Mouse (Mus musculus) heart, postnatal 4 days (tissue): ENCODE data around the gene Gramd1b. TPM values are rescaled to one million over a fixed set of nuclear protein-coding genes. Genes with fewer than 3 reads are reported as not detected.

Experiments used
- DNase-seq: peaks from one replicate; pipeline ENCODE4 v3.0.0; 2021
- total RNA-seq, 2 experiments: library from RNA; stranded (reverse); gene quantifications; 2 replicates each; pipeline ENCODE4 v1.2.3; 2021

Gramd1b gene
- total RNA-seq, 2 experiments from 2014 or later = 11.7 to 12.9 TPM

DNA sequence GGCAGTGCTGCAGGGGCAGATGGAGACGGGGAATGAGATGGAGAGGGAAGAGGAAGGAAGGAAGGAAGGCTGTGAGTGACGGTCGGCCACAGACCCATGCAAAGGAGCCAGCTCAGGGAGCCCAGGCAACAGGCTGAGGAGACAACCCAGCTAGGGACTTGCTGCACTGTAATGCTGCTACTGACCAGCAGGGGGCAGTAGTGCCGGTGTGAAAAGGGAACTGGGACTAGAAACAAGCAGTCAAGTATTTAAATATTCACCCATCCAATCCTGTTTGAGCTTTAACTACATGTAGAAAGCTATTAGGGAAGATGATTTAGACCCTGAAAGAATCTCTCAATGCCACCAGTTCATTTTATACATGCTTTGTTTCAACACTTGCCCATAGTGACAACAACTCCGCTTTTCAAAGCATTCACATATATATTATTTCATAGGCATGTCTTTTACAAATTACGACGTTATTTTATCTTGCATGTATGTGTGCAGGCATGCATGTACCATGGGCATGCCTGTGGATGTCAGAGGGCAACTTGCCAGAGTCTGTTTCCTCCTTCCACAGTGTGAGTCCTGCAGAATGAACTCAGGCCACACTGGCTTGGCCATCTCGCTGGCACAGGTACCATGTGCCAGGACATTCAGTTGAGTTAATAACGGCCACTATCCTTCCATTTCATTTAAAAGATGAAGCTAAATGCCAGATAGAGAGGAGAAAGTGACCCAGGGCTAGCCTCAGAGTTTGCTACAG lies 197.4 kb downstream of the Gramd1b start:
- peak; percentile 85 for DNase-seq

DNA sequence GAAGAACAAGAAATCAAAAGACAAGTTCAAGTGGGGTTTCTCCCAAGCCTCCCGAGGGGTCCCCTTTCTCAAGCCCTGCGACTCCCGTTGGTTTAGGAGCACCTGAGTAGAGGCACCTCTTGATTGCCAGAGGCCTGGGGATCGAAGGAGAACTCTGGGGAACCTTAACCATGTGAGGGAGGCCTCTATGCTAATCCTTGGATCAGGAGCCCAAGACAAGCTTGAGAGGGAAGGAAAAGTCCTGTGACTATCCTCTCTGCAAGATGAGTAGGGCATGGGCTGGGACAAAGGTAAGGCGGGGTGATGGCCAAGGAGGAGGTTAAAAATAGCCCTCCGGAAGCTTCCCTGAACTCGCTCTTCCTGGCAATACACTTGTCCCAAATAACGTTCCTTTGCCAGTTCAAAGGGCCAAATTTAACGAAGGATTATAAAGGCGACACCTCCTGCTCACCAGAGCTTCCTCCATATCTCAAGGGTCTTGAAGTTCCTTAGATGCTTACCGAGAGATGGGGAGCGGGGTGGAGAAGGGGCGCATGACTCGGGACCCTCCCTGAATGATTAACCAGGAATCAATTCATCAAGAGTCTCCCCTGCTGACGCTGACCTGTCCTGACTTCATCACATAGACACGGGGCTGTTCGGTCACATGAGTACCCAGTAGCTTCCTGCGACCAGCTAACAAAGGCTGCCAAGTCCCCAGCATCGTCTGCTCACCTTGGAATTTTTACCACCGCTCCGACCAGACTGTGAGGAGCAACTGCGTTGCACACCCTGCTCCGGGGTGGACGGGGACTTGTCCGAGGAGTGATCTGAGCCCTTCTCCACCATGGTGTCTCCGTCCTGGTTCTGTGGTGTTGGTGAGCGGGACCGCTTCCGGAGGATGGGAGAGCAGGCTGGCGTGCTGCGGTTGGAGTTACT lies 198.2 kb downstream of the Gramd1b start:
- no peak for DNase-seq

DNA sequence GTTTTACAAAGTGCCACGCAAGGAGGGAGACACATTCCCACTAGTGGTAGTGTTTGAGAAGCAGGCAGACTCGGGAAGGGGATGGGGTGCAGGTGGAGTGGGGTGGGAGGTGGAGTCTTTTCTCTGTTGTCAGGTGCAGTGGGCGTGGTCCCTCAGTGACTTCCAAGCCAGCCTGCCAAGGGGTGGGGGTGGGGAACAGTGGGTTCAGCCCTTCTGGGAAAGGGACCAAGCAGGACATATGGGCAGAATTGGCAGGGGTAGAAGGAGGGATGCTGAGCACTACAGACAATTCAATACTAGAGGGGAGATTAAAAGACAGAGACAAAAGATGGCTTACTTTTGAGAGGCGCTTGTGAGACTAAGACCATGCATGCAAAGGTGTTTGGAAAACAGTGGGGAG lies 198.9 kb downstream of the Gramd1b start:
- no peak for DNase-seq

DNA sequence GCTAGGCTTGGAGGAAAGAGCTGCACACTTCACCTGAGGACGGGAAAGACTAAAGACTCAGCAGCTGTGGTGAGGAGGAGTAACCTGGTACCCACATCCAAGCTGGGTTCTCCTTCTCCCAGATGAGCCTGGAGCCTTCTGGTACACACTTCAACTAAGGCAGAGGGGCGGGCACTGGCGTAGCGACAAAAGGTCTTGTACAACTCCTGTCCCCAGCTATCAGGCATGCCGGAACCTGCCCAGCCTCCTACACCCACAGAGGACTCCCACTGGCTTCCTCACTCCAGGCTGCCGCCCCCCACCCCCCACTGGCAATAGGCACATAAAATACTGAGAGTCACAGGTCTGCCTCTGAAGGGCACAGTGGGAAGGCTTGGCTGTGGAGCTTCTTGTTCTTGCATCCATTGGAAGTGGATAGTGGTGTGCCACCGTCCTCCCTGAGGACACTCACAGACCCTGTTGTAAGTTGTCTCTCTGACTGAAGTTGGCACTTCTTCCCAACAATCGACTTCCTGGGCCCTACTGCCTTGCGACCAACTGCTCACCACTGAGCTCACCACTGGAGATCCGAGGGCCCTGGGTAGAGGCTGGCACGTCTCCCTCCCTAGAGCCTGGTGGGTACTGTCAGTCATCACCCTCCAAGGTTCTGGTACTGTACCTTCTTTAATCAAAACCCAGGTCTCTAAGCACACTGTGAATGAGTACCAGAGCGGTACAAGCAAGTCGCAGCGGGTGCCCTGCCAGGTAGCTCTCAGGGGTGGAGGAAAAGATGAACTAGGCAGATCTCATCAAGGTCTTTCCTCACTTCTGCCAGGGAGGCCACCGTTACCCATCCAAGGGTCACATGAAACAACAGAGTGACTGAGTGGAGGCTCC lies 199.5 kb downstream of the Gramd1b start:
- DNase-seq = no peak

DNA sequence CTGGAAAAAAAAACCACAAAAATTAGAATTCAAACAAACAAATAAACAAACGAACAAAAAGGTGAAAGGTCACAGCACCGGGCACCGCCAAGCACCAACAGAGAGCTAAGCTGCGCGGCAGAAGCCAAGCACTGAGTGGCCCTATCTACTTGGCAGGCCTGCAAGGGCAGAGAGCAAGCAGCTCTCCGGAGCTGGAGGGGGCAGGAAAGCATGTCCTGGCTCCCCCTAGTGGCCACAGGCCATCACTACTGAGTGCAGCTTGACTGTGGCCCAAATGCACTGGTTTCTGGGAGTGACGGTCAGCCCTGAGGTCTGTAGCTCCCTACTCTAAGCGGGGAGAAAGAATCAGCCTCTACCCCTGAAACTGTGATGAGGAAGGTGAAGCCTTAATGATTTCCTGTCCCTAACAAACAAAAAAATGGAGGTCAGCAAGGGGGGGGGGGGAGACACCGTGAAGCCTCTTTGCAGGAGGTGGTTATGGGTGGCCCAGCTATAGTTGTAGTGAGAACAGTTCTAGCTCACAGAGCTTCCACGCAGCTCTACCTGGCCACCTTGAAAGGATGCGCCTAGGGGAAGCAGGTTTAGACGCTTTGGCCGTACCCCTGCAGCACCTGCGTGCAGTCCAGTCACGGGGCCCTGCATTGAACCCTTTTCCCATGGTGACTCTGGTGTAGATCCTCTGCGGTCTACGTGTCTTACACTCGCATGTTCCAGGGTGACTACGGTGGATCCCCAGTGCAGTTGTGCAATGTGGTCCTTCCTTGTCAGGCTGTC lies 200.4 kb downstream of the Gramd1b start:
- DNase-seq = peak; percentile 95

DNA sequence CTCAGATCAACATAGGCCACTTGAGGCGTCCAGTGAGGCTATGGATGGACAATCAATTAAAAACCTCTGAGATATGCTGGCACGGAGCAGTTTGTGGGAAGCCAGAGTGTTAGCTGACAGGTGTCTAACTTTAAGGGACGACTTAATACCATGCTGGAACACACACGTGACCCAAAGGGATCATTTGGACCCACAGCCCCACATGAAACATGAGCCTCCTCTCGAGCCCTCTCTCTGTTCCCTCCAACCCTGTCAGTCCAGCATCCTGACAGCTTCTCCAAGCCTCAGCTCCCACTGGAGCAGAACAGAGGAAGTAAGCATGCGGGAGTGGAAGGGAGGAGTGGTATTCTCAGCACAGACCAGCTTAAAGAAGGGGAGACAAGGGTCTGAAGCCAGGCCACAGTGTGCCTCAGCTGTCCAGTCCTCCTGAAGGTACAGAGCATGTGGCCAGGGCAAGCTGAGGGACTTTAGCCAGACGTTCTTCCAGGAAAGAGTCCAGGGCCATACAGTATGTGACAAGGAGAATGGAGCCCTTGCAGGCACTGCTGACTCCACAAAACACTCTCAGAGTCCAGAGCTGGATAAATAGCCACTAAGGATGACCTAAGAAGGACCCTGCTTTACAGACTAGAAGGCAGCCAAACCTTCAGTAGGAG lies 204.8 kb downstream of the Gramd1b start:
- no peak for DNase-seq

DNA sequence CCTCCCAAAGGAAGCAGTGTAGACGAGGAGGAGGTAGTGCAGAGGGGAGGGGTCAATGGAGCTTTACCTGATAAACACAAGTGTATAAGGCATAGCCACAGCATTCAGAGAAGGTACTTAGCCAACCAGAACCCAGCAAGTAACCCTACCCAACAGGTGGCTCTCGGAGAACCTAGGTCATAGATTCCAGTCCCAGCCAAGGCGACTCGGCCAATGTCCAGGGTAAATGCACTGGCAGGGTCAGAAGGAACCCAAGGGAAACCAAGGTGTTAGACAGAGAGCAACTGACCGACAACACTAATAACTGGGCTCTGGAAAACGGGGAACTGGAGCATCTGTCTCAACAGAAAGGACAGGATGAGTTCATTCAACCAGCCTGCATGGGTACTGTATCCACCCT lies 206.4 kb downstream of the Gramd1b start:
- no peak for DNase-seq

DNA sequence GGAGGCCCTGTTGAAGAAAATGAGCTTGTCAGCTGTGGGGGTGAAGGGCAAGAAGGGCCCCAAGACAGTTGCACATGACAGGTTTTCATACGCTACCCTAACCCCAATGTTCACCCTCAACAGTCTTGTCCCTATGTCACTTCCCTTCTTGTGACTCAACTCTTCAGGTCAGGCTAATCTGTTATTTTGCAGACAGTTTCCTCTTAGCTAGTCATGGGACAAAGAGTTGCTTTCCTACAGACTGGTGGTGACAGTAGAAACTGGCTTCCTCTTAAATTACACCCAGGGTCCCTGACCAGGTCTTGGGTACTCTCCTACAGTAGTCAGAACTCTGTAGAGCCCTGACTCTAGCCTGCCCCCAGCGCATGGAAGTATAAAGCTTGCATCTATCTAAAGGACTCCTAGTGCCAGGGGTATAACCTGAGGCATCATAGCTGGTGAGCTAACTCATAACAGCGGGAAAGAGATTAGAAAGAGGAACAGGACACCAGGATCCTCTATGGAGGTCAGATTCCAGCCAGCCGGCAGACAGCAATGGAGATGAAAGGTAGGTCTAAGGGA lies 206.9 kb downstream of the Gramd1b start:
- DNase-seq = no peak

DNA sequence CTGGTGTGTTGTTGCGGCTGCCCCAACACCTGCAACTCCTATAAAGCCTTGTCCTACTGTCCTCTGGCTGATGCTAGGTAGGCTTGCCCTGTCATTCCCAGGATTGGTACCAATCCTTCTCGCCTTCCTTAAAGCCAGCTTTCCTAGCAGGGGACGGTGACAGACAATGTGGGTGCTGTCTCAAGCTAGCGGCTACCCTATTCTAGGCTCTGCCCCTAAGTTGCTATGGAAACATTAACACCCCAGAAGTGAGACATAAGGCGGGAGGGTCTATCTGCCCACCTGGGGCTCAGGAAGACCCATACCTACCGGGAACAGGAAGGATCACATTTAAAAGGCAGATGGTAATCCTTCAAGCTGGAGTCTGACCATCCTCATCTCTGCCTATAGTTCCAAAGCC lies 207.4 kb downstream of the Gramd1b start:
- DNase-seq = no peak

DNA sequence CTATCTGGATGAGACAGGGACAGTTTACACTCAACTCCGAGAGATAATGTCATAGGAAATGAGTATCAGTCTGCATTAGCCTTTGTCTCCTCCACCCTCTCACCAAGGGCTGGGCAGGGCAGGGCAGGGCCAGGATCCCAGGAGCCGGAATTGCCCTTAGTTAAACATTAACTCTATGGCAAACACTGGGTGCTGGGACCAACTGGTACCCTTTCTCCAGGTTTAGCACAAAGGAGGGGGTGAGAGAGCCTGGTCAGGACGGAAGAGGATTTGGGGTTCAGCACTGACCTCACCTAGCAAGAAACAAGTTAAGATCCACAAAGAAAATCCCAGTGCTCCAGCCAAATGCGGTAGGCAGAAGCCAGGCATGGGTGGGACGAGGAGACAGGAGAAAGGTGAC lies 208.0 kb downstream of the Gramd1b start:
- DNase-seq = no peak

DNA sequence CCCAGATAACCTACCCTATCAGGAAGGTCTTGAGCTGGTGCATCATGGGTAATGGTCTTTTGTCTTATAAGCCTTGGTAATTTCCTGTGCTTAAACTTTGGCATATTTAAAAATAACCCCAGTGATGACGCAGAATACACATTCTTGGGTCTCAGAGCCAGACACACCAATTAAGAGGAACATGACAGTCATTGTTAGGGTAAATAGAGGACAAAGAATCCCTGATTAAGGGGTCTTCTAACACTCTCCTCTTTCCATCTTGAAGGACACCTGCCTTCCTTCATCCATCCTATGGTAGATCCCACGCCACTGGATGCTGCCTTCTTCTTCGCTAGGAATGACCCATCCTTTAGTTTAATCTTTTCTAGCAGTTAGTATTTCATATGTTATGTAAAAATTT lies 208.8 kb downstream of the Gramd1b start:
- DNase-seq = no peak

DNA sequence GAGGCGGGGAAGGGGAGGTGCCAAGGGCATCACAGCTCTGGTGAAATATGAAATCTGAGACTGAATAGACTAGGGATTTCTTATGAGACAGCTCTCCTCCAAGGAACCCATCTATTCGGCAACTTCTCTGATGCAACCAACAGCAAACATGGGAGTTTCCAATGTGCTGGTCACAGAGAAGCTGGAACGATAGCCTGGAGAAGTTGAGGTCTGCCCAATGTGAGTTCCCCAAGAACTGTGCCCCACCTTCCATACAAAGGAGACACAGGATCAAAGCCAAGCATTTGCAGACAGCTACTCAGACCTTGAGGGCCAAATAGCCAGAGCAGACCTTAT lies 209.5 kb downstream of the Gramd1b start:
- DNase-seq = no peak

DNA sequence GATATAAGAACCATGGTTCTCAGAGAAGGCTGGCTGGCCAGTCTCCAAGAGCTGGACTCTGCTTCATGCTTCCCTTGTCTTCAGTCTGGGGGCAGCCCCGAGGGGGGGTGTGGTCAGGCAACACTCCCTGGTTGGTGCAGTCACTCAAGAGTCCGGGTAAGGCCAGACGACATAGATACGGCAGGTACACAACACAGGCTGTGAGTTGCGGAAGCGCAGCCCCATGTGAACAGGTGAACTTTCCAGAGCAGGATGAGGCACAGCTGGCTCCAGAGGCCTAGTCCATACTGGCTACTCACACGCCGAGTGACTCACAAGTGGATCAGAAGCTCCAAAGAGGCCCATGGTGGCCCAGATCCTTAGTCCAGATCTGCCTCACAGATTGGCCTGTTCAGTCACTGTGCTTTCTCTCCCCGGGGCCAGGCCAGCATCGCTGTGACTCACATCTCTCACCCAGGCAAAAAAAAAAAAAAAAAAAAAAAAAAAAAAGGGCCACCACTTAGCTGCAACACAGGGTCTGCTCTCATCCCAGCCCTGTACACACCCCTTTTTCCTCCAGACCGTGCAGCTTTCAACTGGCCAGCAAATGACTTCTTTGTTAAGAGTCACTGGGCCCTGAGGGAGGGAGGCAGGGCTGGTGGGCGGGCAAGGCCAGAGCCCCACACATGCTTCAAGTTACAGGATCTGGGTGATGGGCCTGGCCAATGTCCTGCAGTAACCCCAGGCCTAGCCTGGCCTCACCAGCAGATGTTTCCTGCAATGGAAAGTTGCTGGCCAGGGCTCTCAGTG lies 210.1 kb downstream of the Gramd1b start:
- DNase-seq = peak; percentile 85

DNA sequence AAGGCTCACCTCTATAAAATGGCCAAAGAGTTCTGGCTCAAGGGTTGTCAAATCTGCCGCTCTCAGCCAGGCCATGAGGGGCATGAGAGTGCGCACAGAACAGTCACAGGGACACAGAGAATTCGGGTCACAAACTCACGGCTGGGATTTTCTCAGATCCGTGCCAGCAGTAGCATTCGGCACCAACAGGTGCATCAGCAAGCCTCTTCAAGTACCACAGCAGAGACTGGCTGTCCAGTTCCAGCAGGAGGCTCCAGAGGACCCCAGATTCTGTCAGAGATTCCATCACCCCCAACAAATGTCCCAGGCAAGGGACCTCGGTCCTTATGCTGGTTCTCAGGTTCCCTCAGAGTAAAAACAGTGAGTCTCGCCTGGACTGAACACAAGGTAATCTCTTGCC lies 210.8 kb downstream of the Gramd1b start:
- no peak for DNase-seq

DNA sequence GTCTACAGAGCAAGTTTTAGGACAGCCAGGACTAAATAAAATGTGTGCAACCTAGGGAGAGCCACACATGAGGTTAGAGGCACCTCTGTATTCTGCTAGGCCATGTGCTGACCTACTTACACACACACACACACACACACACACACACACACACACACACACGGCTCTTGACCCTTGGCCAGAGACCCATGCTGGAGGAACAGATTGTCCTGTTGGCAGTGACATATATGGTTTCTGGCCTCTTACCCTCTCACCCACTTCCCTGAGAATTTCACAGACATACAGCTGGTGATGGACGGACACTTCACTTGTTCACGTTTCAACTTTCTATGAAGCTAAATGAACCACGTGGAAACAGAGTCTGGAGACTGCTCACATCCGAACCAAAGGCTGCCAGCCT lies 212.4 kb downstream of the Gramd1b start:
- no peak for DNase-seq

DNA sequence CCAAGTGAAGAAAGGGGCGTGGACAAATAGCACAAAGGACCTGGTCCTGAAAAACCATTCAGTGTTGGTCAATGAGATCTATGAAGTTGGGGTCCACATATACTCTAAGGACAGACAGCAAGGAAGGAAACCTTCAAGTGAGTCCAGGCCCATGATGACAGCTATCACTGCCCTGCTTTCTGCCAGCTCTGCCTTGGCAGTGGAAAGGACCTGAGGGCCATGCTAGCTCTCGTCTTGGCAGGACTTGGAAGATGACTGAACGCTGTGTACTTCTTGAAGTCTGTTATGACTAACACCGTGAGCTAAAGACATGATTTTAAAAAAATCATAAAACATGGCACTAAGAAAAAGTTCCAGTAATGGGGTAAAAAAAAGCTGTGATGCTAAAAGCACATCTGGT lies 213.4 kb downstream of the Gramd1b start:
- no peak for DNase-seq

DNA sequence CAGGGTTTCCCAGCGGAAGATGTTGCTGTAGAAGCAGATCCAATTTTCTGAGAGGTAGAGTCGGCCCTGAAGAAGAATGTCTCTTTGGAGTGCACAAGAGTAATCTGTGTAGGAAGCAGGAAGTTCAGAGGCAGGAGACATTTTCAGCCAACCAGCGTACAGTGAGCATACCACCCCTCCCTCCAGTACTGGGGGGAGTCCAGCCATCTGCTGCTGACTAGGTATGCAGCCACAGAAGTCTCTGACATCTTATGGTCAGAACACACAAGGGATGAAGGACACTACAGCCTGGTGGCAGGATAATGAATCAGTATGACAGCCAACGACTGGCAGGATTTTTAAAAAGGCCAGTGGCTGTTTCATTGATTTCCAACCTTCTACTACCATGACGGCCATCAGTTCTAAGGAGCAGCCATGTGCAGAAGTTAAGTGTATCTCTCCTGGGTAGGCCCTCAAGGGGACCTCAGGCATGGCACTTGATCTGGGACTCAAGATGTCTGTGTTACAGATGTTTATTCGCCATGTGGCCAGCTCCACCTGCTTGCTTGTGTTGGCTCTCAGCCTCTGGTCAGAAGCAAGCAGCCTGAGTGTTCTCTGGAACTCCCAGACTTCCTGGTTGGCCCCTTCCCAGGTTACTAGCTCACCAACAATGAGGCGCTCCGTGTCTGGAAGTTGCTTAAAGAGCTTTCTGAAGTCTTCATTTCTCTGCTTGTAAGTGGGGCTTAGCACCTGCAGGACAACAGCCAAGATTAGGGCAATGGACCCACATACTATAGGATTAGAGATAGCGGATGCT lies 214.1 kb downstream of the Gramd1b start:
- peak; percentile 50 for DNase-seq

DNA sequence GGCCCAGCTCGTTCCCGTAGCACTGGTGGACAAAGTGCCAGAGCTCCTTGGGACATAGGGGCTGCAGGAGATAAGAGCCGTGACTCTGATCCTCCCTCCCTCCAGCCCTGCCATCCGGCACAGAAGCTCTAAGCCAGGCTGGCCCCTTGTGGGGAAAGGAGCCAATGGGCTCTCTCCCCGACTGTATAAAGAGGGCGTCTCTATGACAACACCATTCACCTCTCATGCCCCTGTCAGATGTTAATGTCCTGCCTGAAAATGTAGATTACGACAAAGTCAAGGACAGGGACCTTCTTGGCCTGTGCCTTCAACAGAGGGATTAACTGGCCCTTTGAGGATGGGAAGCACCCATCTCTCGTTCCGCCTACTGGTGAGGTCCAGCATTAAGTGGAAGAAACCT lies 219.4 kb downstream of the Gramd1b start:
- DNase-seq = no peak

DNA sequence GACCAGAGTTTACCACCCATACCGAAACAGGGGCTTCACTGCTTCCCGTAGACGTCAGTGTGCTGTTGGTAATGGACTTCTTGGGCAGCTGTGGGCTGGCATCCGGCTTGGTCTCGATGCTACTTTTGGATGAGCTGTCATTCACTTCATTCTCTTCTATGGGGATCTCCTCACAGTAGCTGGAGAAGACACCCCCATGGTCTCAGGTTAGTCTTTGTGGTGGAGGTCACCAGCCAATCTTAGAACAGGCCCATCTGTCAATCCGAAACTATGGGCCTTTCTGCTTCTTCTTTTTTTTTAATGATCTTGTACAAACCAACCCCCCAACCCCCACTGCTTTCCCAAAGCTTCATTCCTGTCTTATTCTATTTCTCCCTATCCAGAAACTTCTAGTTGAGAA lies 221.3 kb downstream of the Gramd1b start:
- no peak for DNase-seq

DNA sequence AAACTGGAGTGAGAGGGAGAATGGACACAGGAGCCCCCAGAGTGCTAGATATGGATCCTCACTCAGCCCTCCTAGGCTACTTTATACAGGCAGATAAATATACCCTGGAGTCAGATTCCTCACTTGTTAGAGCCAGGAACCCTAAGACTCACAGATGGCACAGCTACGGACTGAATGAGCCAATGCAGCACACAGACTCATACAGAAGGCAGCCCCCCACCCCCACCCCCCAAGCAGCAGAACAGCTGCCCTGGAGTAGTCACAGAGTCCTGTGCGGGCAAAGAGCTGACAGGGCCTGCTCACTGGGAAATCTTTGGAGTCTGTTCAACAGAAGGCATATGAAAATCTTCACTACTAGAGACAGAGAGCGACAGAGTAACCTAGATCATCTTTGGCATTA lies 223.9 kb downstream of the Gramd1b start:
- DNase-seq = no peak
